ENCODE assay signal across 21 mouse cellular contexts in the genomic region with DNA sequence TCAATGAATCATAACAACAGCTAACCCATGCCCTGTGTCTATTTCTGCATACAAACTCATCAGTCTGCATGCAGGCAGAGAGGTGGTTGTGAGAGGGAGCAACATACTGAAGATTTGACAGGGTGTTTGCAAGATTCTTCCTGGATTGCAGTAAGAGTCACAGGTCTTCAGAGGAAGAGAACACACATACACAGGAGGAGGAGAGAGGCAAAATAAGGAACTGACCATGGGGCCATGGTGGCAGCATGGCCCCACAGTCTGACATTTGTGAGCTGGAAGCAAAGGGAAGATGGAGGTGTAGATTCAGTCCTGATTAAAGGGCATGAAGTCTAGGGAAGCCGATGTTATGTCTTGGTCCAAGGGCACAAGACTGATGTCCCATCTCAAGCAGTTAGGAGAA.
"Had no signal": no experiment of that assay in that cellular context is flagged by ENCODE, and none has a peak within 500 bp of the region (broad histone marks: within the 10 kb centered on the region; RNA-seq: fewer than 3 reads in every experiment).

No protein-coding gene starts in this region.

- H3K4me2 ChIP-seq: kidney, embryonic 15.5 days; limb, embryonic 13.5 days; liver, embryonic 12.5 days; liver, embryonic 15.5 days; lung, embryonic 15.5 days; midbrain, embryonic 12.5 days; neural tube, embryonic 13.5 days had no signal

- DNase-seq: kidney, postnatal 10 days; kidney, postnatal 36 days; liver; lung, adult 18-20 months; lung, postnatal 10 days; lung, postnatal 36 days; retina, postnatal 1 day; right cerebral cortex, postnatal 25 days; spleen, adult 18-20 months; thymus, adult 18-20 months; thymus, postnatal 36 days had no signal

- ATAC-seq: liver, embryonic 12.5 days; midbrain, embryonic 16.5 days had no signal

- H3K27me3 ChIP-seq: kidney, embryonic 15.5 days; limb, embryonic 13.5 days; liver, embryonic 12.5 days; liver, embryonic 15.5 days; lung, embryonic 15.5 days; midbrain, embryonic 12.5 days; neural tube, embryonic 13.5 days had no signal

- H3K4me1 ChIP-seq: kidney, embryonic 15.5 days; limb, embryonic 10.5 days; limb, embryonic 13.5 days; liver, embryonic 12.5 days; liver, embryonic 15.5 days; lung, embryonic 15.5 days; midbrain, embryonic 12.5 days; neural tube, embryonic 13.5 days had no signal

- H3K36me3 ChIP-seq: kidney, embryonic 15.5 days; limb, embryonic 10.5 days; limb, embryonic 13.5 days; liver, embryonic 12.5 days; liver, embryonic 15.5 days; lung, embryonic 15.5 days; midbrain, embryonic 12.5 days; neural tube, embryonic 13.5 days had no signal

- H3K4me3 ChIP-seq: kidney, embryonic 15.5 days; limb, embryonic 10.5 days; limb, embryonic 13.5 days; liver, embryonic 12.5 days; liver, embryonic 15.5 days; lung, embryonic 15.5 days; midbrain, embryonic 12.5 days; myocyte; neural tube, embryonic 13.5 days had no signal

- H3K9ac ChIP-seq: kidney, embryonic 15.5 days; limb, embryonic 13.5 days; liver, embryonic 12.5 days; liver, embryonic 15.5 days; lung, embryonic 15.5 days; midbrain, embryonic 12.5 days; neural tube, embryonic 13.5 days had no signal

- H3K27ac ChIP-seq: kidney, embryonic 15.5 days; limb, embryonic 10.5 days; limb, embryonic 13.5 days; liver, embryonic 12.5 days; liver, embryonic 15.5 days; lung, embryonic 15.5 days; midbrain, embryonic 12.5 days; neural tube, embryonic 13.5 days had no signal

- H3K9me3 ChIP-seq: kidney, embryonic 15.5 days; limb, embryonic 10.5 days; limb, embryonic 13.5 days; liver, embryonic 12.5 days; liver, embryonic 15.5 days; lung, embryonic 15.5 days; midbrain, embryonic 12.5 days; neural tube, embryonic 13.5 days had no signal
